Mouse (Mus musculus): ENCODE data around the gene Ice2. TPM values are rescaled to one million over a fixed set of nuclear protein-coding genes. Genes with fewer than 3 reads are reported as not detected.

The Ice2 gene
- total RNA-seq (2023): 10 to 100 TPM; 17.9 to 19.1 TPM

GRCm38 (mm10) chr9:69397760-69398452 lies at the start of gene Ice2:
Gene Ice2, plus strand, starts transcription at chr9:69397906.

DNA sequence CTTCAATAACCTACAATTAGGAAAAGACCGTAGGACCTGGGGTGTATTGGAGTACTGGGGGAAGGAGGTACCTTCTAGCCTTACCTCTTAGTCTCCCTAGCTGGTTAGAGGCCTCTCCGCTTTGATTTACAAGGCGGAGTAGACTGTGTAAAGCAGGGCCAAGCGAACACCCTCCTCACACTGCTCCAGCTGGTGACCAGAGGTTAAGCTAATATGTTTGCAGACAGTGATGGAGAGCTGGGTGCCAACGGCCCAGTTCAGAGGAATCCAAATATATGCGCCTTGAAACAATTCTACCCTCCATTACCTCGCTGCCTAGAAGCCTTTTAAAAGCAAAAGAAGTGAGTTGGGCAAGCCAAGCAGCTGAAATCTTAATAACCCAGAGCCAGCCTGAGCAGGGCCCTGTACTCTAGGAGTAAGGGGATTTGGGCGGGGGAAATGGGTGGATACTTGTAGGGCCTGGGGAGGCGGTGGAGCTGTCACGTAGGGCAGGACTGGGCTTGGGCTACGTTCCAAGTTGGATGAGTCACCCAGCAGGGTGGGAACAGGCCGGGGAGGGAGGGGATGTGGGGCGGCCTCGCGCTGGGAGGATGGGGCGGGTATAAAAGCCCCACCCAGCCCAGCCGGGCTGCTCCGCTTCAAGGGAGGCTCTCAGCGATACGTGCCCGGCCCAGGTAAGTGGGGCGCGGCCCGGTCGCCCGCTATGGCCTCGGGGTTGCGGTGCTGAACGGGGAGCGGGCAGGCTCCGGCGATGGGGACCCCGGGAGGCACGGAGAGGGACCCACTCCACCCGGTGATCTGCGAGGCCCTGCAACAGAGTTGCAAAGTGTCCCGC lies 55.6 kb downstream of the Ice2 start, which contains the start of gene Anxa2:
Anxa2 (plus strand) TSS at position 555 of the 835 bp plus-strand sequence.

Other genes with a start within 250 kb of the Ice2 start
- gene Anxa2, start 55.7 kb downstream of the Ice2 start, total RNA-seq (2023): 10 to 100 TPM; 32.2 to 51.4 TPM